Mouse (Mus musculus): ENCODE measurements around the gene Abca5. TPM values are rescaled to one million over a fixed set of nuclear protein-coding genes. Genes with fewer than 3 reads are reported as not detected.

The Abca5 gene
- 3.3 and 3.8 TPM in 2 replicates for polyA plus RNA-seq (2015; fragmentation: Nextera tagmentation; extraction: Ambion mirVana)

- WGBS, result under 1% methylated on average over 90 of the region's 95 CpGs
- H3K9me3 ChIP-seq (replicated peaks), result no peaks in the 10 kb centered on the region
- H3K27ac ChIP-seq, result no peak within 1 kb of the TSS
- peaks cover 7% of the 10 kb centered on the region; the same call in 1 of the 2 replicates for H3K4me1 ChIP-seq
- ATAC-seq (replicated peaks; ENCODE audit: low FRiP score), result peak; percentile 97
- no peaks in the 10 kb centered on the region for H3K36me3 ChIP-seq
- peak within 1 kb of the TSS; percentile 78 for H3K4me2 ChIP-seq
- H3K27me3 ChIP-seq, result peaks cover 21% of the 10 kb centered on the region; the same call in 1 of the 2 replicates
- peak within 1 kb of the TSS; percentile 78 for H3K4me3 ChIP-seq (replicated peaks)
- peak within 1 kb of the TSS; percentile 51 for H3K9ac ChIP-seq
Observed at GRCm38 (mm10) chr11:110337289-110338245, at the start of gene Abca5. Abca5 (minus strand) TSS chr11:110337716.

DNA sequence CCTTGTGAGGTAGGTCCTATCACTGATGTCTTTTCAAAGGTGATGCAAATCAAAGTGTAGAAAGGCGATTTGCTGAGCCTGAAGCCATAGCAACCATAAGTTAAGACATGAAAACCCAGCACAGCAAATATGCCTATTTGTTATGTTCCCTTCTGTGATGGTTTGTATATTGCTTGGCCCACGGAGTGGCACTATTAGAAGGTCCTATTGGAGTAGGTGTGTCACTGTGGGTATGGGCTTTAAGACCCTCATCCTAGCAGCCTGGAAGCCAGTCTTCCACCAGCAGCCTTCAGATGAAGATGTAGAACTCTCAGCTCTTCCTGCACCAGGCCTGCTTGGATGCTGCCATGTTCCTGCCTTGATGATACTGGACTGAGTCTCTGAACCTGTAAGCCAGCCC is 48.0 kb upstream of the Abca5 start:
- ATAC-seq (replicated peaks; ENCODE audit: low FRiP score), result no peak
- no peak overlapping the region for H3K27ac ChIP-seq
- no peak overlapping the region for H3K9ac ChIP-seq
- H3K4me1 ChIP-seq, result peaks cover under 1% of the 10 kb centered on the region
- WGBS, result 82% methylated on average over 2 of the region's 2 CpGs
- no peak overlapping the region for H3K4me2 ChIP-seq
- H3K9me3 ChIP-seq (replicated peaks), result no peaks in the 10 kb centered on the region
- H3K27me3 ChIP-seq, result no peaks in the 10 kb centered on the region
- no peak overlapping the region for H3K4me3 ChIP-seq (replicated peaks)
- H3K36me3 ChIP-seq, result no peaks in the 10 kb centered on the region

DNA sequence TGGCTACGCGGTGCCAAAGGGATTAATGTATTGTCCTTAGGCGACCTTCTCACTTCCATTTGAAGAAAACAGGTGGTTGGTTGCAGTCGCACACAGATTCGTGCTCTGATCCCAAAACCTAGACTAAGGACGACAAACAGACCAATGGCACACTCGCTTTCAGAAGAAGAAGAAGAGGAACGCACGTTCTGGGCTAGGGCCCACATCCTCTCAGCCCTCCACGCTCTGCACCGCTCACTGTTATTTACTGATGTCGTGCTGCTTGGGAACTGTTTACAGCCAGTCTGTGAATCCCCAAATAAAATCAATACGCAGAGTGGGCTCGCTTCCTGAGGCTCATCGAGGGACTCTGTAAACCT is 42.8 kb upstream of the Abca5 start:
- peak; percentile 46; the same call in 1 of the 2 replicates for ATAC-seq (replicated peaks; ENCODE audit: low FRiP score)
- Histone ChIP-seq H3K4me3 (replicated peaks) (peak overlapping the region; percentile 37), H3K4me1 (peaks cover 12% of the 10 kb centered on the region), H3K9me3 (replicated peaks) (no peaks in the 10 kb centered on the region), H3K9ac (no peak overlapping the region), H3K27me3 (no peaks in the 10 kb centered on the region), H3K27ac (peak overlapping the region; percentile 72), H3K4me2 (peak overlapping the region; percentile 74), H3K36me3 (no peaks in the 10 kb centered on the region)
- 25% methylated on average over 15 of the region's 15 CpGs for WGBS

GRCm38 (mm10) chr11:110379661-110380309 is 42.3 kb upstream of the Abca5 start:
- Histone ChIP-seq H3K9ac (peak overlapping the region; percentile 27; the same call in 1 of the 2 replicates), H3K4me3 (replicated peaks) (peak overlapping the region; percentile 37), H3K9me3 (replicated peaks) (no peaks in the 10 kb centered on the region), H3K4me1 (peaks cover 12% of the 10 kb centered on the region), H3K27me3 (no peaks in the 10 kb centered on the region), H3K27ac (peak overlapping the region; percentile 72), H3K4me2 (peak overlapping the region; percentile 74), H3K36me3 (no peaks in the 10 kb centered on the region)
- ATAC-seq (replicated peaks; ENCODE audit: low FRiP score), result peak; percentile 94
- WGBS, result 5% methylated on average over 20 of the region's 20 CpGs

- no peaks in the 10 kb centered on the region for H3K9me3 ChIP-seq (replicated peaks)
Observed at GRCm38 (mm10) chr11:110374036-110374435, 36.5 kb upstream of the Abca5 start.

DNA sequence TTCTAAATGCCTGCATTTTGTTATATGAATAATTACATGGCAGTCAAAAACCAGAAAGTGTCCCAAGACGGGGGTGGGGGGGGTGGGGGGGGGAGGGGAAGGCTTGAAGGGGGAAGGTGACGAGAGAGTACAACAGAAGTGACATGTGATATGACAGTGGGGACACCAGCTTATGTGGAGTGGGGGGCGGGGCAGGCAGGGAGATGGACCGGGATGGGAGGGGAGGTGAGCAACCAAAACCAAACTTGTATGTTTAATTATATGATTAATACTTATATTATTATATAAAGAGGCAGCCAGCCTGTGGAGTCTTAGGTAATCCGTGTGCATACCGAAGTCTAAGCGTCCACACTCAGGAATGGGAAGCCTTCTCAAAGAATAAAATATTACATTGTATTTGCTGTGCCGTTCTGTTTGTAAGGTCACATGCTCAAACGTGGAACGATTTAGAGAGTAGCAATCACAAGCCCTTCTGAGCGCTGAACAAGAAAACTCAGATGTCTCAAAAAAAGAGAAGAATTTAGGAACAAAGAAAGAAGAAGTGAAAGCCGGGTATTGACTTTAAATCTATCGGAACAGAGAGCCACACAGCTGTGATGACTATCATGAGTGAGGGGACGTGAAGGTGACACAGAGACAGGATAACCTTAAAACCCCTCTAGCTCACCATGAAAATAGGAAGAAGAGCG is 34.9 kb upstream of the Abca5 start:
- ATAC-seq (replicated peaks; ENCODE audit: low FRiP score), result no peak
- H3K4me1 ChIP-seq, result peaks cover 7% of the 10 kb centered on the region
- no peaks in the 10 kb centered on the region for H3K9me3 ChIP-seq (replicated peaks)
- WGBS, result 77% methylated on average over 14 of the region's 15 CpGs
- H3K9ac ChIP-seq, result no peak overlapping the region
- no peak overlapping the region for H3K4me2 ChIP-seq
- no peak overlapping the region for H3K4me3 ChIP-seq (replicated peaks)
- H3K27ac ChIP-seq, result no peak overlapping the region
- H3K27me3 ChIP-seq, result no peaks in the 10 kb centered on the region
- no peaks in the 10 kb centered on the region for H3K36me3 ChIP-seq

More at GRCm38 (mm10) chr11:110374036-110374435, 36.5 kb upstream of the Abca5 start:
- Histone ChIP-seq H3K36me3 (no peaks in the 10 kb centered on the region), H3K4me3 (replicated peaks) (no peak overlapping the region), H3K27me3 (no peaks in the 10 kb centered on the region), H3K4me2 (no peak overlapping the region), H3K27ac (no peak overlapping the region), H3K9ac (no peak overlapping the region), H3K4me1 (peaks cover 7% of the 10 kb centered on the region)
- WGBS, result 84% methylated on average over 9 of the region's 9 CpGs
- no peak for ATAC-seq (replicated peaks; ENCODE audit: low FRiP score)

DNA sequence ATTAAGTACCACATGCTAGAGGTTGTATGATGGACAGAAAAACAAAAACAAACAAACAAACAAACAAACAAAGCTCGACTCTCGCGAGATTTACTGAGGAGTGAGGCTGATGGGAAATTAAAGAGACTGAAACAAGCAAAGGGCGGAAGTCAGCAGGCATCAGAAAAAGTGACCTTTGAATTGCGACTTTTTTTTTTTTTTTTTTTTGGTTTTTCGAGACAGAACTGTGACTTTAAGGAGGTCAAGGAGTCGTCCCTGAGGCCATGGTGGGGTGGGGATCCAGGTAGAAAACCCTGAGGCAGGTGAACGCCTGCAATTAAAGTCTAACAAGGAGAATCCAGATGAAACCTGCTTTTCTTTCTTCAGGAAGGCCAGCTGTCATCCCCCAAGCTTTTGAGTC is 34.3 kb upstream of the Abca5 start:
- Histone ChIP-seq H3K9ac (no peak overlapping the region), H3K9me3 (replicated peaks) (no peaks in the 10 kb centered on the region), H3K36me3 (no peaks in the 10 kb centered on the region), H3K4me2 (no peak overlapping the region), H3K27me3 (no peaks in the 10 kb centered on the region), H3K4me1 (peaks cover 7% of the 10 kb centered on the region), H3K4me3 (replicated peaks) (no peak overlapping the region), H3K27ac (no peak overlapping the region)
- ATAC-seq (replicated peaks; ENCODE audit: low FRiP score), result no peak
- WGBS, result 59% methylated on average over 8 of the region's 8 CpGs

DNA sequence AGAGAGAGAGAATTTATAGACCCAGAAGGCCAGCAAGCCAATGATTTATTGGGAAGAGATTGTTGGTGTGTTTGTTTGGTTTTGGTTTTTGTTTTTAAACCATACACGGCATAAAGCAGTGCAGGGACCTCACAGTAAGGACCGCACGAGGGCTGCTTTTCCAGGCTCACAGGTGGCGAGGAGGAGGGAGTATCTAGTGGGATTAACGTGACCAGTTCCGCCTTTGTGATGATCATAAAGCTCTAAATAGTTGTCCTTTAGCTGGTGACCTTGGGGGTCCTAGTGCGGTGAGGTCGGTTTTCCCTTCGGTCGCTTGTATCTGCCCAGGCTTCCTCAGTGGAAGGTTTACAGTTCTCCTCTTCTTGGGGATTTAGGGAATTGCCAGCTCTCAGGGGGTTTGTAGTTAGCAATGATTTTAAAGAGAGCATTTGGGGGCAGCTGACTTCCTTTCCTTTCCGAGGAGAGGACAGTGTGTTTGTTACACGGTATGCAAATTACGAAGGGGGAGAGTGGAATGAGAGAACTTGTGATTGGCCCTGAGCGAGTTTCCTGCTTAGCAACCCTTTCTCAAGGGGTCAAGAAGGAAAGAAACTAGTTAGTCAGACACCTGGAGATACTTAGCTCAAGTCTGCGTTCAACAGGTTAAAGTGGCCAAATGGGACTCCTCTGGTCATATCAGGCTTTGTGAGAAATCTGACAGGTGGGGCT is 31.9 kb upstream of the Abca5 start:
- WGBS, result 10% methylated on average over 15 of the region's 15 CpGs
- 0 out of 2 replicates have a peak, but pooled peaks have one; percentile 33 for ATAC-seq (replicated peaks; ENCODE audit: low FRiP score)
- Histone ChIP-seq H3K4me3 (replicated peaks) (peak overlapping the region; percentile 26), H3K9ac (0 out of 2 replicates have a peak overlapping the region, but pooled peaks have one; percentile 17), H3K4me2 (peak overlapping the region; percentile 52), H3K9me3 (replicated peaks) (no peaks in the 10 kb centered on the region), H3K36me3 (no peaks in the 10 kb centered on the region), H3K27ac (no peak overlapping the region), H3K4me1 (peaks cover 7% of the 10 kb centered on the region), H3K27me3 (no peaks in the 10 kb centered on the region)

- peaks cover 7% of the 10 kb centered on the region for H3K4me1 ChIP-seq
- no peaks in the 10 kb centered on the region for H3K27me3 ChIP-seq
- no peak overlapping the region for H3K9ac ChIP-seq
- WGBS, result 93% methylated on average over 13 of the region's 13 CpGs
- H3K27ac ChIP-seq, result no peak overlapping the region
- no peak overlapping the region for H3K4me3 ChIP-seq (replicated peaks)
- no peak overlapping the region for H3K4me2 ChIP-seq
- no peaks in the 10 kb centered on the region for H3K9me3 ChIP-seq (replicated peaks)
- H3K36me3 ChIP-seq, result no peaks in the 10 kb centered on the region
- no peak for ATAC-seq (replicated peaks; ENCODE audit: low FRiP score)
Observed at GRCm38 (mm10) chr11:110367638-110368037, 30.1 kb upstream of the Abca5 start.

- peaks cover 7% of the 10 kb centered on the region for H3K4me1 ChIP-seq
- H3K27ac ChIP-seq, result no peak overlapping the region
- H3K9me3 ChIP-seq (replicated peaks), result no peaks in the 10 kb centered on the region
- no peaks in the 10 kb centered on the region for H3K36me3 ChIP-seq
- no peak overlapping the region for H3K4me3 ChIP-seq (replicated peaks)
- no peaks in the 10 kb centered on the region for H3K27me3 ChIP-seq
- 83% methylated on average over 3 of the region's 3 CpGs for WGBS
- H3K4me2 ChIP-seq, result no peak overlapping the region
- no peak for ATAC-seq (replicated peaks; ENCODE audit: low FRiP score)
- no peak overlapping the region for H3K9ac ChIP-seq
Observed at GRCm38 (mm10) chr11:110366902-110367301, 29.4 kb upstream of the Abca5 start.

DNA sequence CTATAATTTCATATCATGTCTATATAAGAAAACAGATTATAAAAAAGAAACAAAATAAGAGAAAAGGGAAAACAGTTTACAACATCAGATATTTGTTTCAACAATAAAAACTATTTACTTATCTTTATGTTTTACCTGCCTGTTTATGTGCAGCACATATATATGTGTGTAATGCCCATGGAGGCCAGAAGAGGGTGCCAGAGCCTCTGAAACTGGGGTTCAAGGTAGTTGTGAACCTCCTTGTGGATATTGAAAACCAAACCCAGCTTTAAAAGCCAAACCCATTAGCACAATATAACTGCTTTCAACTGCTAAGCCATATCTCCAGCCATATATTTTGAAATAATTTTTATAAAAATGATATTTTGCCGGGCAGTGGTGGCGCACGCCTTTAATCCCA is 27.5 kb upstream of the Abca5 start:
- Histone ChIP-seq H3K36me3 (no peaks in the 10 kb centered on the region), H3K4me1 (peaks cover 7% of the 10 kb centered on the region), H3K9me3 (replicated peaks) (no peaks in the 10 kb centered on the region), H3K9ac (no peak overlapping the region), H3K4me3 (replicated peaks) (no peak overlapping the region), H3K4me2 (no peak overlapping the region), H3K27me3 (no peaks in the 10 kb centered on the region), H3K27ac (no peak overlapping the region)
- no peak for ATAC-seq (replicated peaks; ENCODE audit: low FRiP score)
- 74% methylated on average over 3 of the region's 3 CpGs for WGBS
